Mouse (Mus musculus): ENCODE data around the gene Clca3a2.
"Not testable (repeated sequence)": the region's sequence is repeated elsewhere in the genome, so short reads cannot be mapped to it uniquely, and the experiment has no call there.

Gene Clca3a2

GRCm38 (mm10) chr3:144819219-144819618, at the start of gene Clca3a2:
Clca3a2 (minus strand) TSS chr3:144819494.
- not testable (repeated sequence) for H3K27me3 ChIP-seq (ENCODE audit: insufficient read depth, low read length); H3K9me3 ChIP-seq (ENCODE audit: low read length); H3K4me3 ChIP-seq (replicated peaks; ENCODE audit: low read length); H3K36me3 ChIP-seq (ENCODE audit: insufficient read depth, low read length); H3K4me1 ChIP-seq (replicated peaks; ENCODE audit: low read depth, low read length)

- Histone ChIP-seq H3K9me3 (ENCODE audit: low read length) (no peaks in the 10 kb centered on the region), H3K27me3 (ENCODE audit: insufficient read depth, low read length) (no peaks in the 10 kb centered on the region), H3K36me3 (ENCODE audit: insufficient read depth, low read length) (no peaks in the 10 kb centered on the region), H3K4me1 (replicated peaks; ENCODE audit: low read depth, low read length) (no peaks in the 10 kb centered on the region), H3K4me3 (replicated peaks; ENCODE audit: low read length) (no peak overlapping the region)
- TF ChIP-seq POU5F1 (IDR thresholded peaks at IDR 0.05; ENCODE audit: borderline replicate concordance, low read length) (no peak), NANOG (IDR thresholded peaks at IDR 0.05; ENCODE audit: borderline replicate concordance, low read length) (no peak), CTCF (conservative IDR thresholded peaks at IDR 0.05; ENCODE audit: low read length) (no peak)
Observed at GRCm38 (mm10) chr3:144849584-144849983, 30.3 kb upstream of the Clca3a2 start.

- not testable (repeated sequence) for H3K9me3 ChIP-seq (ENCODE audit: low read length); H3K36me3 ChIP-seq (ENCODE audit: insufficient read depth, low read length); H3K4me1 ChIP-seq (replicated peaks; ENCODE audit: low read depth, low read length); H3K4me3 ChIP-seq (replicated peaks; ENCODE audit: low read length); H3K27me3 ChIP-seq (ENCODE audit: insufficient read depth, low read length)
Observed at GRCm38 (mm10) chr3:144849014-144849556, 29.8 kb upstream of the Clca3a2 start, which contains the start of gene Clca3b. Clca3b (minus strand) TSS chr3:144849357.

- Histone ChIP-seq H3K4me1 (replicated peaks; ENCODE audit: low read depth, low read length) (no peaks in the 10 kb centered on the region), H3K27me3 (ENCODE audit: insufficient read depth, low read length) (no peaks in the 10 kb centered on the region), H3K36me3 (ENCODE audit: insufficient read depth, low read length) (no peaks in the 10 kb centered on the region), H3K4me3 (replicated peaks; ENCODE audit: low read length) (no peak overlapping the region), H3K9me3 (ENCODE audit: low read length) (peaks cover 13% of the 10 kb centered on the region; the same call in 1 of the 2 replicates)
- TF ChIP-seq NANOG (IDR thresholded peaks at IDR 0.05; ENCODE audit: borderline replicate concordance, low read length) = no peak
- TF ChIP-seq POU5F1 (IDR thresholded peaks at IDR 0.05; ENCODE audit: borderline replicate concordance, low read length) = no peak
- TF ChIP-seq CTCF (conservative IDR thresholded peaks at IDR 0.05; ENCODE audit: low read length) = no peak
Observed at GRCm38 (mm10) chr3:144827257-144827656, 8.0 kb upstream of the Clca3a2 start.

- no peak overlapping the region for H3K4me3 ChIP-seq (replicated peaks; ENCODE audit: low read length)
- H3K4me1 ChIP-seq (replicated peaks; ENCODE audit: low read depth, low read length) = no peaks in the 10 kb centered on the region
- no peaks in the 10 kb centered on the region for H3K27me3 ChIP-seq (ENCODE audit: insufficient read depth, low read length)
- no peaks in the 10 kb centered on the region for H3K36me3 ChIP-seq (ENCODE audit: insufficient read depth, low read length)
- H3K9me3 ChIP-seq (ENCODE audit: low read length) = peaks cover 13% of the 10 kb centered on the region; the same call in 1 of the 2 replicates
- TF ChIP-seq CTCF (conservative IDR thresholded peaks at IDR 0.05; ENCODE audit: low read length) (peak; percentile 52), NANOG (IDR thresholded peaks at IDR 0.05; ENCODE audit: borderline replicate concordance, low read length) (no peak), POU5F1 (IDR thresholded peaks at IDR 0.05; ENCODE audit: borderline replicate concordance, low read length) (no peak)
Observed at GRCm38 (mm10) chr3:144825151-144825550, 5.9 kb upstream of the Clca3a2 start.

GRCm38 (mm10) chr3:144823331-144823730, 4.0 kb upstream of the Clca3a2 start:
- no peaks in the 10 kb centered on the region for H3K36me3 ChIP-seq (ENCODE audit: insufficient read depth, low read length)
- H3K4me1 ChIP-seq (replicated peaks; ENCODE audit: low read depth, low read length) = no peaks in the 10 kb centered on the region
- H3K4me3 ChIP-seq (replicated peaks; ENCODE audit: low read length) = no peak overlapping the region
- no peaks in the 10 kb centered on the region for H3K27me3 ChIP-seq (ENCODE audit: insufficient read depth, low read length)
- peaks cover 13% of the 10 kb centered on the region; the same call in 1 of the 2 replicates for H3K9me3 ChIP-seq (ENCODE audit: low read length)
- no peak for TF ChIP-seq POU5F1 (IDR thresholded peaks at IDR 0.05; ENCODE audit: borderline replicate concordance, low read length)
- TF ChIP-seq CTCF (conservative IDR thresholded peaks at IDR 0.05; ENCODE audit: low read length) = no peak
- no peak for TF ChIP-seq NANOG (IDR thresholded peaks at IDR 0.05; ENCODE audit: borderline replicate concordance, low read length)

GRCm38 (mm10) chr3:144820632-144821031, 1.3 kb upstream of the Clca3a2 start:
- H3K4me1 ChIP-seq (replicated peaks; ENCODE audit: low read depth, low read length) = no peaks in the 10 kb centered on the region
- no peaks in the 10 kb centered on the region for H3K36me3 ChIP-seq (ENCODE audit: insufficient read depth, low read length)
- H3K27me3 ChIP-seq (ENCODE audit: insufficient read depth, low read length) = no peaks in the 10 kb centered on the region
- H3K9me3 ChIP-seq (ENCODE audit: low read length) = no peaks in the 10 kb centered on the region
- no peak overlapping the region for H3K4me3 ChIP-seq (replicated peaks; ENCODE audit: low read length)
- no peak for TF ChIP-seq CTCF (conservative IDR thresholded peaks at IDR 0.05; ENCODE audit: low read length)

GRCm38 (mm10) chr3:144813336-144813735, 6.0 kb downstream of the Clca3a2 start:
- not testable (repeated sequence) for H3K4me3 ChIP-seq (replicated peaks; ENCODE audit: low read length); H3K4me1 ChIP-seq (replicated peaks; ENCODE audit: low read depth, low read length); H3K27me3 ChIP-seq (ENCODE audit: insufficient read depth, low read length); H3K36me3 ChIP-seq (ENCODE audit: insufficient read depth, low read length); H3K9me3 ChIP-seq (ENCODE audit: low read length)

- Histone ChIP-seq H3K4me3 (replicated peaks; ENCODE audit: low read length) (no peak overlapping the region), H3K36me3 (ENCODE audit: insufficient read depth, low read length) (no peaks in the 10 kb centered on the region), H3K27me3 (ENCODE audit: insufficient read depth, low read length) (no peaks in the 10 kb centered on the region), H3K4me1 (replicated peaks; ENCODE audit: low read depth, low read length) (no peaks in the 10 kb centered on the region), H3K9me3 (ENCODE audit: low read length) (no peaks in the 10 kb centered on the region; the same call in 1 of the 2 replicates)
- TF ChIP-seq CTCF (conservative IDR thresholded peaks at IDR 0.05; ENCODE audit: low read length) (no peak), POU5F1 (IDR thresholded peaks at IDR 0.05; ENCODE audit: borderline replicate concordance, low read length) (no peak), NANOG (IDR thresholded peaks at IDR 0.05; ENCODE audit: borderline replicate concordance, low read length) (no peak)
Observed at GRCm38 (mm10) chr3:144811821-144812220, 7.5 kb downstream of the Clca3a2 start.

- H3K27me3 ChIP-seq (ENCODE audit: insufficient read depth, low read length); H3K9me3 ChIP-seq (ENCODE audit: low read length); H3K4me3 ChIP-seq (replicated peaks; ENCODE audit: low read length); H3K36me3 ChIP-seq (ENCODE audit: insufficient read depth, low read length); H3K4me1 ChIP-seq (replicated peaks; ENCODE audit: low read depth, low read length): not testable (repeated sequence)
Observed at GRCm38 (mm10) chr3:144808153-144808925, 11.0 kb downstream of the Clca3a2 start.

GRCm38 (mm10) chr3:144806626-144807025, 12.7 kb downstream of the Clca3a2 start:
- H3K36me3 ChIP-seq (ENCODE audit: insufficient read depth, low read length); H3K27me3 ChIP-seq (ENCODE audit: insufficient read depth, low read length); H3K4me1 ChIP-seq (replicated peaks; ENCODE audit: low read depth, low read length); H3K9me3 ChIP-seq (ENCODE audit: low read length); H3K4me3 ChIP-seq (replicated peaks; ENCODE audit: low read length): not testable (repeated sequence)

All from E14TG2a.4 (cell line).